ENCODE assay signal across 15 mouse cellular contexts in the genomic region with DNA sequence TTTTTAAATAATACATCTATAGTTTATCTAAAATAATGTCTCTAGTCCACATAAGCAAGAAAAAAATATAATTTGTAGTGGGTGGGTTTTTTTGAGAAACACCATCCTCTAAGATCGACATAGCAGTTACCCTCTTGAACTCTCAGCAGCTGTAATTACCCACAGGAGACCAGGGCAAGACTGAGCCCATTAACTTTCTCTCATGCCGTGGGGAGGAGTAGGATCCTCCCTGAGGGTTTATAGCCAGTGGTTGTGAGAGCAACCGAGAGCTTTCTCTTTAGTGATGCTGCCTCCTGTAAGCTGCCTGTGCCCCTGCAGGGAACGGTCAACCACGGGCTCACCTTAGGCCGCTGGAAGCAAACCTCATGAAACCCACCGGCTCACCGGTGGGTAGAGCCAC.
"Had no signal": no experiment of that assay in that cellular context is flagged by ENCODE, and none has a peak within 500 bp of the region (broad histone marks: within the 10 kb centered on the region; RNA-seq: fewer than 3 reads in every experiment).

No protein-coding gene starts in this region.

- H3K9ac ChIP-seq: neural tube, embryonic 15.5 days; stomach, embryonic 15.5 days had no signal

- H3K27ac ChIP-seq: neural tube, embryonic 15.5 days; stomach, embryonic 15.5 days; stomach, postnatal 0 days had no signal

- H3K36me3 ChIP-seq: stomach, embryonic 15.5 days had no signal

- DNase-seq: retina, postnatal 1 day; right cerebral cortex, adult 18-20 months; right cerebral cortex, postnatal 14 days; right cerebral cortex, postnatal 25 days; right cerebral cortex, postnatal 4 days; spleen, adult 18-20 months; thymus, adult 18-20 months; thymus, adult 2 months; thymus, postnatal 14 days; thymus, postnatal 25 days; thymus, postnatal 36 days; thymus, postnatal 4 days had no signal

- H3K27me3 ChIP-seq: neural tube, embryonic 15.5 days; stomach, embryonic 15.5 days had no signal

- H3K4me2 ChIP-seq: neural tube, embryonic 15.5 days; stomach, embryonic 15.5 days had no signal

- H3K4me3 ChIP-seq: neural tube, embryonic 15.5 days; stomach, embryonic 15.5 days had no signal

- H3K9me3 ChIP-seq: neural tube, embryonic 15.5 days; stomach, embryonic 15.5 days had no signal
